Mouse (Mus musculus) CD8-positive naive resting alpha-beta T cell, adult 2 months (primary cell): Measurements from ENCODE around the gene Klhdc8a.
A peak's percentile ranks its signal among the peaks of the same experiment; 100 is the strongest.

ENCODE experiments used
- DNase-seq, 2 experiments: peaks; one replicate each; pipeline ENCODE4 v3.0.0; 2022; ENCODE audit warnings: low read depth in 2 of 2, low spot score in 2 of 2

Gene Klhdc8a

GRCm38 (mm10) chr1:132290921-132291675 is 7.3 kb upstream of the Klhdc8a start:
- no peak for DNase-seq

GRCm38 (mm10) chr1:132291706-132292105 is 6.7 kb upstream of the Klhdc8a start:
- DNase-seq: no peak

- no peak for DNase-seq
Observed at GRCm38 (mm10) chr1:132292318-132293129, 5.9 kb upstream of the Klhdc8a start.

GRCm38 (mm10) chr1:132295506-132295905 is 2.9 kb upstream of the Klhdc8a start:
- no peak for DNase-seq

GRCm38 (mm10) chr1:132296051-132296450 is 2.4 kb upstream of the Klhdc8a start:
- DNase-seq: no peak

- no peak for DNase-seq
Observed at GRCm38 (mm10) chr1:132298801-132299464, 507 bp downstream of the Klhdc8a start.

- DNase-seq: no peak
Observed at GRCm38 (mm10) chr1:132299744-132300143, 1.3 kb downstream of the Klhdc8a start.

GRCm38 (mm10) chr1:132301242-132301641 is 2.8 kb downstream of the Klhdc8a start:
- DNase-seq: no peak

GRCm38 (mm10) chr1:132302341-132302866 is 4.0 kb downstream of the Klhdc8a start:
- DNase-seq: no peak

GRCm38 (mm10) chr1:132304618-132305214 is 6.3 kb downstream of the Klhdc8a start:
- no peak for DNase-seq

- no peak for DNase-seq
Observed at GRCm38 (mm10) chr1:132306160-132306559, 7.7 kb downstream of the Klhdc8a start.

- no peak for DNase-seq
Observed at GRCm38 (mm10) chr1:132306808-132307207, 8.4 kb downstream of the Klhdc8a start.

GRCm38 (mm10) chr1:132307962-132308361 is 9.5 kb downstream of the Klhdc8a start:
- no peak for DNase-seq

- no peak for DNase-seq
Observed at GRCm38 (mm10) chr1:132308674-132309073, 10.2 kb downstream of the Klhdc8a start.

GRCm38 (mm10) chr1:132310754-132311153 is 12.3 kb downstream of the Klhdc8a start:
- no peak for DNase-seq

GRCm38 (mm10) chr1:132311174-132311859 is 12.9 kb downstream of the Klhdc8a start:
- peak; percentile 10 for DNase-seq

- no peak for DNase-seq
Observed at GRCm38 (mm10) chr1:132312043-132312442, 13.6 kb downstream of the Klhdc8a start.

GRCm38 (mm10) chr1:132312703-132313102 is 14.3 kb downstream of the Klhdc8a start:
- peak; percentile 19 to 50 for DNase-seq

GRCm38 (mm10) chr1:132315889-132316624 is 17.6 kb downstream of the Klhdc8a start, which contains the start of gene Nuak2:
Nuak2 (plus strand) TSS chr1:132316126.
- DNase-seq: peak; percentile 37 to 59

- DNase-seq: no peak
Observed at GRCm38 (mm10) chr1:132316625-132316994, 18.2 kb downstream of the Klhdc8a start.
